Mouse (Mus musculus) ovary, postnatal 10 days (tissue): ENCODE measurements around the gene AI837181.

Source experiments
- DNase-seq: peaks from one replicate; pipeline ENCODE4 v3.0.0; 2022; ENCODE audit warnings: low spot score

The AI837181 gene

DNA sequence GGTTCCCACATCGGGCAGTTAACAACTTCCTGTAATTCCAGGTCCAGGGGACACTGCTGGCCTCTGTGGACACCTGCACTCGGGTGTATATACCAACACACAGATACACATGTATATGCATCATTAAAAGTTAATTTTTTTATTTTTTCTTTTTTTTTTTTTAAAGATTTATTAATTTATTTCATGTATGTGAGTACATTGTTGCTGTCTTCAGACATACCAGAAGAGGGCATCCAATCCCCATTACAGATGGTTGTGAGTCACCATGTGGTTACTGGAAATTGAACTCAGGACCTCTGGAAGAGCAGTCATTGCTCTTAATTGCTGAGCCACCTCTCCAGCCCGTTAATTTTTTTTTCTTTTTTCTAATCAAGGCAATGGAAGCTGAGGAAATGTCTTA is 47.9 kb downstream of the AI837181 start:
- DNase-seq = no peak

DNA sequence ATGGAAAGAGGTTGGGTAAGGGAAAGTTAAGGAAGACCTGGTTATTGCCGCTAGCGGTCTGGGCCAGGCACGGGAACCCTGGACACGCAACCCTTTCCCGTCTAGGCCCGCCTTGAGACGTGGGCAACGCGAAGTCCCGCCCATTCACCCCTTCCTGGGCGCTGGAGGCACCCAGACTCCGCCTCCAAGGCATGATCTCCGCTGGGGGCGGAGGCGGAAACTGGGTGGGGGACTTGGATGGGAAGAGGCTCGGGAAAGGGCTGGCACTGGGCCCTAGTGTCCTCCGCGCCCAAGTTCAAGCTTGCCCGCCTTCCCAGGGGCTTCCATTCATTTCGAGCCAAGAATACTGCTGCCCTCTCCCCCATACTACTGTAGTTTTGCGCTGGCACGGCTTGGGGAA is 48.8 kb downstream of the AI837181 start, which contains the start of gene Efemp2:
Gene Efemp2, plus strand, starts transcription at position 235 of the 400 bp plus-strand sequence.
- DNase-seq = peak; percentile 49

DNA sequence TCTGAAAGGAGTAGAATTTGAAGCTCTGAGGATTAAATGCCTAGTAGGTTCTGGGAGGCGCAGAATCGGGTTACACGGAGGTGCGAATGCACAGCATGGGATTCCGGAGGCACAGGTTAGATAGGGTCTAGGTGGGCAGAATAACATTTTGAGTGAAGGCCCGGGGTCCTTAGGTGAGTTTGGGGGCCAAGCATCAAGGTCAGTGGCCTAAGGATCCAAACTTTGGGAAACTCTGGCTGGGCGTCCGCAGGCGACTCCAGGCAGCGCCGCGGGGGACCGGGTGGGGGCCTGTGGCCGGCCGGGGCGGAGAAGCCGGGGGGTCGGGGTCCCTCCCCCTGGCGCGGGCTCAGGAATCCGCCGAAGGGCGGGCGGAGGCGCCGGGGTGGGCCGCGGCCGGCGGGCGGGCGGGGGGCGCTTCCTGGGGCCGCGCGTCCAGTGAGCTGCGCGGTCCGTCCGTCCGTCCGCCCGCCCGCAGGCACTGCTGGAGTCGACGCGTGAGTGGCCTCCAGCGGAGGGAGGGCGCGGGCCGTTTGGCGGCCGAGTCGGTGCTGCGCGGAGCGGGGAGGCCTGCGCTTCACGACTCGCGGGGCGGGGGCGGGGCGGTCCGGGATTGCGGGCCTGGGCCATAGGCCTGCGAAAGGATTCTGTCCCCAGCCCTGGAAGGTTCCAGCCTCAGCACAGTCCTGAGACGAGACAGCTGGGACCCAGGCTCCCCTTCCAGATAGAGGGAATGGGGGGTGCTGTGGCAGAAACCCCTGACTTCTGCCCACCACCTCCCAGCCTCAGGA is 49.5 kb downstream of the AI837181 start:
- no peak for DNase-seq

DNA sequence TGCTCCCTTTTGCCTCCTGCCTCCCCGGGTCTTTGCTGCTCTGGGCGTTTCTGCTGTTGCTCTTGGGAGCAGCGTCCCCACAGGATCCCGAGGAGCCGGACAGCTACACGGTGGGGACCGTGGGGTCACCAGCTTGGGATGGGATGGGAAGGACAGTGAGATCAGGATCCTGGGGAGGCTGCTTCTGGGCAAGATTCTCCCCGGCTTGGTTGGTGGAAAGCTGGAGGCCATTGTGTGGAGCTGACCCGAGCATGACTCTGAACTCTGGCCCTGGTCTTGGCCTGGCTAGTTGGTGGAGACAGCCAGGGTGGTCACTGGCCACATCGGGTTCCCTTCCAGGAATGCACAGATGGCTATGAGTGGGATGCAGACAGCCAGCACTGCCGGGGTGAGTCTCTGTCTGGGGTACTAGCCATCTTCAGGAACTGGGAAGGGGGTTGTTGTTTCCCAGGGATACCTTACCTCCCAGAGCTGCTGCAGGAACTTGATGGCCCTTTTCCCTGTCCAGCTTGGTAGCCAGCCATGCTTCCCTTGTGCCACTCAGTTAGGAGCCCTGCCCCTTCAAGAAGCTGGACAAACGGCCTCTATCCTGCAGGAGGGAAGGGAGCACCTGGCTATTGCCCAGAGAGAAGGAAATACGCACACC is 50.2 kb downstream of the AI837181 start:
- no peak for DNase-seq
